Mouse (Mus musculus) C2C12 (cell line): ENCODE data around the gene Usp4.

Source experiments
- CTCF ChIP-seq: IDR thresholded peaks from one replicate; pipeline ENCODE4 v1.5.1; 2011; ENCODE audit not compliant: control insufficient read depth, insufficient read depth, insufficient read length
- MAX ChIP-seq: IDR thresholded peaks from one replicate; pipeline ENCODE4 v1.6.1; 2011; ENCODE audit warnings: mild to moderate bottlenecking, control low read depth
- USF1 ChIP-seq: IDR thresholded peaks from one replicate; pipeline ENCODE4 v1.6.1; 2011; ENCODE audit warnings: low read depth, mild to moderate bottlenecking, control low read depth, moderate library complexity

DNA sequence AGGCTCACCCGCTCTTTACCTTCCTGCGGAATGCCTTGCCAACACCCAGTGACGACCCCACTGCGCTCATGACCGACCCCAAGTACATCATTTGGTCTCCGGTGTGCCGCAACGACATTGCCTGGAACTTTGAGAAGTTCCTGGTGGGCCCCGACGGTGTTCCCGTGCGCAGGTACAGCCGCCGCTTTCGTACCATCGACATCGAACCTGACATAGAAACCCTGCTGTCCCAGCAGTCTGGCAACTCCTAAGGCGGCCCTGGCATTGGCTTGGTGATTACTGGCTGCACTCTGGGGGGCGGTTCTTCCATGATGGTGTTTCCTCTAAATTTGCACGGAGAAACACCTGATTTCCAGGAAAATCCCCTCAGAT is 7.8 kb upstream of the Usp4 start:
- TF ChIP-seq CTCF (no peak), MAX (no peak), USF1 (no peak)
